Mouse (Mus musculus) frontal cortex, adult 2 months (tissue): ENCODE measurements around the gene Fam102a. TPM values are rescaled to one million over a fixed set of nuclear protein-coding genes. Genes with fewer than 3 reads are reported as not detected.
"Not testable (repeated sequence)": the region's sequence is repeated elsewhere in the genome, so short reads cannot be mapped to it uniquely, and the experiment has no call there.

Experiments used
- DNase-seq, 2 experiments: peaks; one replicate each; pipeline ENCODE4 v3.0.0; 2022; ENCODE audit warnings: low spot score in 1 of 2; ENCODE audit errors: extremely low spot score in 1 of 2
- polyA plus RNA-seq: library from polyadenylated mRNA; depleted of rRNA; stranded (reverse); fragments of >200 nt; gene quantifications from 2 replicates; pipeline ENCODE4 v1.2.3, GENCODE M21; 2012; rRNA removed

Gene Fam102a
- polyA plus RNA-seq = 34.3 and 41.8 TPM in 2 replicates

- peak; percentile 96 to 99 for DNase-seq
Observed at GRCm38 (mm10) chr2:32534733-32535471, at the start of gene Fam102a. Fam102a (plus strand) TSS chr2:32535332.

DNA sequence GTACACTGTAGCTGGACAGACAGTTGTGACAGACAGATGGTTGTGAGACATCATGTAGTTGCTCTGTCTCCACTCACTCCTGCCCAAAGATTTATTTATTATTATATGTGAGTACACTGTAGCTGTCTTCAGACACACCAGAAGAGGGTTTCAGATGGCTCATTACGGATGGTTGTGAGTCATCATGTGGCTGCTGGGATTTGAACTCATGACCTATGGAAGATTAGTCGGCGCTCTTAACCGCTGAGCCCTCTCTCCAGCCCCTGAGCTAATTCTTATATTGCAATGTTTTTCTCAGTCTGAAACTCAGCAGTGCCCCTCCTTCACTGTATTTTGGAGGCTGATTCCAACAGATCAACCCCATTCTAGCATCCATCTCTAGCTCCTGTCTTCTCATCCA is 49.4 kb upstream of the Fam102a start:
- DNase-seq = no peak

- no peak for DNase-seq
Observed at GRCm38 (mm10) chr2:32486155-32486554, 49.0 kb upstream of the Fam102a start.

- peak; percentile 82 to 98 for DNase-seq
Observed at GRCm38 (mm10) chr2:32487124-32487623, 48.0 kb upstream of the Fam102a start.

DNA sequence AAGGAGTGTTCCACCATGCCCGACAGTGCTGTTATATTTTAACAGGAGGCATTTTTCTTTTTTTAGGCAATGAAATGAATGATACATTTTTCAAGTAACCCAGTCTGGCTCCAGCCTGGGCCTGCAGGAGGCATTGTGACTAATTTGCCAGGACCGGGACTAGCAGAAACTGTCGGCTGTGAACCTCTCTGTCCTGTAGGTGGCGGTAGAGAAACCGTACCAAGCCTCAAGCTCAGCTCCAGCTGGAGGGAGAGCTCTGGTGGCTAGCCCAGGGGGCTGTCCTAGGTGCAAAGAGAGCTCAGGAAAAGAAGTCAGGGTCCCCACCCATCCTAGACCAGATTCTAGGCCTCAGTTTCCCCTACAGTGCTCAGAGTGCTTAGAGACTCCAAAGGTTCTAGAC is 46.5 kb upstream of the Fam102a start:
- DNase-seq = peak; percentile 64 to 92

DNA sequence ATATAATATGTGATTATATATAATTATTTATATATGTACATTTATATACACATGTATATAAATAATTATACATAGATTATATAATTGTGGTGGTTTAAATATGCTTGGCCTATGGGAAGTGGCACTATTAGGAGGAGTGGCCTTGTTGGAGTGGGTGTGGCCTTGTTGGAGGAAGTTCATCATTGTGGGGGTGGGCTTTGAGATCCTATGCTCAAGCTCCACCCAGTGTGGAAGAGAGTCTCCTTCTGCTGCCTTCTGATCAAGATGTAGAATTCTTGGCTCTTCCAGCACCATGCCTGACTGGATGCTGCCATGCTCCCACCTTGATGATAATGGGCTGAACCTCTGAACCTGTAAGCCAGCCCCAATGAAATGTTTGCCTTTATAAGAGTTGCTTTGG is 44.4 kb upstream of the Fam102a start:
- not testable (repeated sequence) for DNase-seq

GRCm38 (mm10) chr2:32492661-32493060 is 42.5 kb upstream of the Fam102a start:
- DNase-seq = no peak

GRCm38 (mm10) chr2:32493301-32493701 is 41.8 kb upstream of the Fam102a start:
- no peak for DNase-seq

GRCm38 (mm10) chr2:32494522-32494921 is 40.6 kb upstream of the Fam102a start:
- DNase-seq = no peak

DNA sequence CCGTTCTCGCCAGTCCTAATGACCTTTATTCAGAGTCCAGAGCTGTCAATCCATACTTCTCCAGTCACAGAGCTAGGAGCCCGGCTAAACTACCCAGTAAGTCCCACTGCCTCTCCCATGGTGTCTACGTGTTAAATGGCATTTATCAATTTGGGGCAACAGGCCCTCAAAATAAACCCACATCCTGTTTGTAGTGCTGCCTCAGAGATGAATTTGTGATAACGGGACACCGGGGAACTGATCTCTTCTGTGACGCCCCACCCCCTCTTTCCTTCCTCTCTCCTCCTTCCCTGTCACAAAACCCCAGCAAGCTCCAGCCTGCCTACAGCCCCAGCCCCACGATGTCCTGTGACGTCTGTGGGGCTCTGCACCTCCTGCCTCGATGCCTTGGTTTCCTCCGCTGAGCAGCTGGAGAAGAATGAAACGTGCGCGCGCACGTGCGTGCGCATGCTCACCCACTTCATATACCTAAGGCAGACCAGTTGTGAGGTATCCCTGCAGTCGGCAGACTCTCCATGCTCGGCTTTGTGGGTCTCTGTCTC is 39.9 kb upstream of the Fam102a start:
- DNase-seq = no peak

GRCm38 (mm10) chr2:32496190-32496589 is 38.9 kb upstream of the Fam102a start:
- DNase-seq = no peak

GRCm38 (mm10) chr2:32499365-32499764 is 35.8 kb upstream of the Fam102a start:
- DNase-seq = no peak

- DNase-seq = no peak
Observed at GRCm38 (mm10) chr2:32500461-32500860, 34.7 kb upstream of the Fam102a start.

DNA sequence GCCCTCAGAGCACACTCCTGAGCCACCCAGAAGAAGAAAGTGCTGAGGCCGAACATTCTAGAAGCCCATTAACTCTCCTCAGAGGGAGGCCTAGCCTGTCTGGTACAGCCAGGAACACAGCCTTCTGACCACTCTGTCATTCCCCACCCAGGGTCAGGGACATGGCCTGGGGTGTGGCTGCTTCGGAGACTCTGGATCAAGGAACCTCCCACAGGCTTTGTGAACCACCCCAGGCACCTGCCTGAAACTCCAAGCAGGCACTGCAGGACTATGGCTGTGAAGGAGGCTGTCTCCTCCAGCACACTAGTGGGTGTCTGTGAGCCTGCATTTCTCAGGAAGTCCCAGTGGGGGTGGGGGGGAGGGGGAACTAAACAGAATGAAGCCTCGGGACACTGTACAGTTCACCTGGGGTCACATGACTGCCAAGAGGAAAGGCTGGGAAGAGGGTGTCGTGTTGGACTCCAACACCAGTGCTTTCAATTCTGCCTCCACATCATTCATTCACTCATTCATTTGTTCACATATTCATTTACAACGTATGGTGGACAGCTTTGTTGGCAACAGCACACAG is 33.3 kb upstream of the Fam102a start:
- DNase-seq = no peak

- DNase-seq = no peak
Observed at GRCm38 (mm10) chr2:32502843-32503242, 32.3 kb upstream of the Fam102a start.

- DNase-seq = no peak
Observed at GRCm38 (mm10) chr2:32503588-32503987, 31.5 kb upstream of the Fam102a start.

DNA sequence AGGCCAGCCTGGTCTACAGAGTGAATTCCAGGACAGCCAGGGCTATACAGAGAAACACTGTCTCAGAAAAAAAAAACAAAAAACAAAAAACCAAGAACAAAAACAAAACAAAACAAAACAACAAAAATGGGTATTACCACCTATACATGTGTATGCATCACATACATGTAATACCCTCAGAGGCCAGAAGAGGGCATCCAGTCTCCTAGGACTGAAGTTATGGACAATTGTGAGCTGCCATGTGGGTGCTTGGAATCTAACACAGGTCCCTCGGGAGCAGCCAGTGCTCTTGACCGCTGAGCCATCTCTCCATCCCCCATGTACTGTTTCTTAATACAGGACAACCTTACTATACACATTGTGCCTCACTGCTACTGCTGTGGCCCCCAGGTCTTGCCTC is 29.6 kb upstream of the Fam102a start:
- DNase-seq = no peak

DNA sequence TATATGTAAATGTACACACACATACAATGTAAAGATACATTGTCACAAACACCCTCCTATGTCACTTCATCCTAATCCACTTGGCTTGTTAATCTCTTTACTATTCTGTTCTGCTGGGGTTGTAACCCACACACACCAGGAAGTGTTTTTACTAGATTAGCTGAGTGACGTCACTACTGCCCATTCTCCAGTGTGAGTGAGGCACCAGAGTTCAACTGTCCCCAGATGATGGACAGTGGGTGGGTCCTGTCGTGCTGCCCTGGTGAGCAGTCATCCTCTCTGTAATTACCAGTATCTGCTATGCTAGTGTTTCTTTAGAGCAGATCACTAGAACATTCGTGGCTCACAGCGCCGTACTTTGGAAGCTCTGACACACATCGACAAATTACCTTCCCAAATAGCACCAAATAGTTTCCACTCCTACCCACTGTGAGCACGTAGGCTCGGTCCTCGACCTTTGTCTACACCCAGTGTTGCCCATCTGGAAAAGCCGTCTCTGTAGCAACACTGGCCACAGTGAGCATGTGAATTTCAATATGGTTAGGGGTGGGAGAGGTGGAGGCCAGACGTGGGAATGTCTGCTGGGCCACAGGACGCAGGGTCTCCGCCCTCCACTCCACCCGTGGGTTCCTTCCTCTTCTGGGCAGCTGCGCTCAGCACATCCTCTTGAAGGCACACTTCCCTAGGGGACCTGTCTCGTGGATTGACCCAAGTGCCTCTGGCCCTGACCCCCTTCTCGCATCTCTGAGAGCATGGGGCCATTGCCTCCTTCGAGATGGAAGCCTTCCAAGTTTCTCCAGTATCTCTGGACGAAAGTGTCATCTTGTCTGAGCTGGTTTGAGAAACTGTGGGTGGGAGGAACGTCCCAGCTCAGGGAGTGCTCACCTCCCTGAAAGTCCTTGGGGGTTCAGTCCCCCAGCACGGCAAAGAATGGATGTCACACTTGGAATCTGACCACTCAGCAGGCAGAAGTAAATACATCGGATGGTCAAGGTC is 28.2 kb upstream of the Fam102a start:
- no peak for DNase-seq

DNA sequence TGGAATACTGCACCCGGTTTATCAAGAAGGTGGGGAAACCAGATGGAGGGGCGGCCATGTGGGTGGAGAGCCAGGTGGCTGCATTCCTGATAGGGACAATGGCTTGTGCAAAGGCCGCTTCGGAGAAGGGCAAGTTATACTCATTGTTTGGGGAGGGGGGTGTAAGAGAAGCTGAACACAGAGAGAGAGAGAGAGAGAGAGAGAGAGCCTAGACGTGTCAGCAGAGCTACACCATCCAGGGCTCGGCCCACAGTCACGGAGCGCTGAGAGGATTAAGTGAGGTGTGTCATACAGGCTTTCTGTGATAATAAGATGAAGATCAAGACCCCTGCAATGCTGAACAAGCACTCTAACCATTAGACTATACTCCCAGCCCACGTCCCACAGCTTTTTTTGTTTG is 27.2 kb upstream of the Fam102a start:
- DNase-seq = no peak

- no peak for DNase-seq
Observed at GRCm38 (mm10) chr2:32509287-32509686, 25.8 kb upstream of the Fam102a start.

DNA sequence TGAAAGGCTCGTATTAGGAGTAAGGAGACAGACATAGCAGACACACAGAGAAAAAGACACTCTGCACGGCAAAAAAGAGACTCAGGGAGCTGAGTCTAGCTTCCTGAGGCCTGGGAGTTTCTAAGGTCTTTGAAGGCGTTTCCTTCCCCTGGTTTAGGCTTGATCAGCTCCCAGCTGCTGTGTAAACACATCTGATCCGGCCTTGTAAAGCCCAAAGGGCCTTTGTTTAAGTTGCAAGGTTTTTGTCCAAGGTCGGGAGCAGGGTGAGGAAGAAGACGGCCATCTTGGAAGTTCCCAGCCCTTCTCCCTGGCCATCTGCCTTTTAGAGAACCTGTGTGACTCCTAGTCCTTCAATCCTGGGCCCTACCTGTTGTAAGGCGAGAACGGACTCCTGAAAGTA is 25.2 kb upstream of the Fam102a start:
- no peak for DNase-seq
